Mouse (Mus musculus) frontal cortex, postnatal 14 days (tissue): ENCODE results near the gene Atxn1.

Experiments
- DNase-seq, 2 experiments: peaks; one replicate each; pipeline ENCODE4 v3.0.0; 2022; ENCODE audit warnings: low spot score in 2 of 2

The Atxn1 gene

DNA sequence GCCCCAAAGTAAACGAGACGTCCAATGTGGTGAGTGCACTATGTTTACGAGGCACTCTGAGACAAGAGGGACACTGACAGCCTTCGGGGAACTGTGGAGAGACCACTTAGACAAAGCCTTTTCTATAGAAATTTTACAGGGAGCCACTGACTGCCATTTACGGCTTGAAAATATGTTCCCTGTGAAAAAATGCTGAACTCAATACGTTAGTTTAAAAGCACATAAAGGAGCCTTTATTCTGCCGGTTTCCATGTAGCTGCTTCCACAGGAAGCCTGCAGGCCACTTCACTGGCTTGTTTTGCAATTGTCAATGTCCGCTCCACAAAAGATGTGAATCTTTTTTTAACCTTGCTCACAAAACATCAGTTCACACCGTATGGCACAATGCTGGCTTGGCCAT lies 186.6 kb downstream of the Atxn1 start:
- no peak for DNase-seq

- DNase-seq = no peak
These were observed 189.3 kb downstream of the Atxn1 start for GRCm38 (mm10) chr13:45775516-45775915.

DNA sequence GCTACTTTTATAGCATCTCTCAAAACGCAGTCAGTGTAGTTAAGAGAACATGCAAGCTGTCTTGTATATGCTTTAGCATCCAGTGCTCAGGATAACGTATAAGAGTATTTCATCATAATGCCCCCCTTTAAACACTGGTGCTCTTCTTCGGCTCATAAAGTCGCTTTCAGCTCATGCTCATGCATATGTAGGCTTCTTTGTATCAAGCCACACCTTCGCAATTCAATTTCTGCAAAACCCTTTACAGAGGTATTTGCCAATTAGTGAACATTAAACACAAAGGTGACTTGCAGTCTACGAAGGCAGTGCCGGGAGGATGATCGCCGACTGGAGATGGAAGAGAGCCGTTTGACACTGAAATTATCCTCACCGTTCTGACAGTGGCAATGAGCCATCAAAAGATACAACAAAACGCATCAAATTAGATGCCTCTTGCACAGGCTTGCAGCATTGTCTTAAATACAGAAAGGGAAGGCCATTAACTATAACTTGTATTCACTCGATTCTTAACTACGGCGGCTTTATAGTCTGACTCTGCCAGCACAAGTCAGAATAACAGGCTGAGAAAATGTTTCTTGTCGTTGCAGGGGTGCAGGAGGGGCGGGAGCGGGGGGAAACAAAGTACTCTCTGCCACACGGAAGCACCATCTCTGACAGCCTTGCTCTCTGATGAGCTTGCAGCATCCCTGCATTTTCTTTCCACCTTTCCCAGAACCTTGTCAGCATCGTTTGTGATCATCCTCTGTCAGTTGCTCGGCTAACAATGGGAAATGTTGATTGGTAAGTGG lies 191.2 kb downstream of the Atxn1 start:
- DNase-seq = no peak

DNA sequence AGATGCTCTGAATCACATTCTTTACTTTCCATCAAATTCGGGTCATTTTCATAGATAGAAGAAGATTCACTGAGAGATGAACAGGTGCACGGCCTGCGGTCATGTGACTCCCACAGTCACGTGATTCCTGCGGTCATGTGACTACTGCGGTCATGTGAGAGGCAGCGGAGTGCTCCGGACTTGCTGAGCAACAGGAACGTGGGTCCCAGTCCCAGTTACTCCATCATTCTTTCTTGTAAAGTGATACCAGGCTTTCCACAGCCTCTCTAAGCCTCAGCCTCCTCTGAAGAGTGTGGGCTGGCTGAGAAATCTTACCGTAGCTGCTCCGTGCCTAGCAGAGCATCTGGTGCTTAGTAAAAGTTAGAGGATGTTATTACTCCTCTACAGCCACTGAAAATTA lies 195.1 kb downstream of the Atxn1 start:
- no peak for DNase-seq

- no peak for DNase-seq
These were observed 196.6 kb downstream of the Atxn1 start for GRCm38 (mm10) chr13:45768250-45768649.

GRCm38 (mm10) chr13:45764354-45764753 lies 200.5 kb downstream of the Atxn1 start:
- DNase-seq = no peak

- DNase-seq = no peak
These were observed 202.5 kb downstream of the Atxn1 start for GRCm38 (mm10) chr13:45762278-45762677.

DNA sequence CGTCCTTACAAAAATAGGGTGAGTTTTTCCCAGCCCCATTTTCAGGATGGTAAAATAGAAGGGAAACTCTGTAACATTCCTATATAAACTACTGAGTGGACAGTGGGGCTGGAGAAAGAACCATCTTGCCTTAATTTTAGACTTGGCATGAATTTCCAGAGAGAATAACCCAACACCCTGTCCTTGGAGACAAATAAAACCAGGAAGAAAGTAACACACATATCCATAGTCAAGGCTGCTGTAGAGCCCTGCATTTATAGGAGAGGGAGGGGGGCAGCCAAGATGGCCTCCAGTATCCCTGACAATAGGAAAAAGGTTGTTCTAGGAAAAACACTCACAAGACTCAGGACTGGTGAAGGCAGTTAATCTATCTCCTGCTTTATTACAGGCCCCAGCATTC lies 210.3 kb downstream of the Atxn1 start:
- no peak for DNase-seq

GRCm38 (mm10) chr13:45752498-45752897 lies 212.3 kb downstream of the Atxn1 start:
- DNase-seq = no peak

DNA sequence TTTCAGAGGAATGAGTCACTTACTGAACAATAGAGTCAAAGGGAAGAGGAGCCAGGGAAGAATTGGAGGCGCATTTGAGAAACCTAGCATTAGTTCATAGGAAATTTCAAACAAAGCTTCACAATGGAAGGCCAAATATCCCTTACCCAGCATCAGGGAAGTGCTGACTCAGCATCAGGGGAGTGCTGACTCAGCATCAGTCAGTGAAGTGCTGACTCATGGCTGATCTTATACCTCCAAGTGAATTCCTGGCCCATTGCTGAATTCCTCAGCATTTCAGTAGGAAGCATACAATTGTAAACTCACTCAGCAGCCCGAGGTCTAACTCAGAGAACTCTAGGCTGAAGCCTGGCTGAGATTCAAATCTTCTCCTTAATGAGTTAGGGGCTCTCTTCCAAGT lies 213.6 kb downstream of the Atxn1 start:
- DNase-seq = no peak

- DNase-seq = no peak
These were observed 214.2 kb downstream of the Atxn1 start for GRCm38 (mm10) chr13:45750627-45751026.

DNA sequence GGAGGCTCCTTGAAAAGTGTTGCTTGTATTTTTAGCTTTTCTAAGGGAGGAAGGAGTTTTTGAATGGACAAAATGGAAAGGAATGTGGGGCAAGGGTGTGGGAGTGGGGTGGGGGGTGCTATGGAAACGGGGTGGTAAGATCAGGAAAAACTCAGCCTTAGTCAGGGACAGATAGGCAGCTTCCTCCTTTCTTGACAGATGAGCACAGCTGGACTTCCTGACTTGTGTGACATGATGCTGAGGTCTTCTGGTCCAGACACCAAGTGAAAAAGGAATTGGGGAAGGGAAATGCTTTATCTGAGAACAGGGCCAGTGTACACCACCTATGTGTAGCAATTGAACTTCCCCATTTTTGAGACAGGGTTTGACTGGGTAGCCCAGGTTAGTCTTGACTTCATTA lies 214.9 kb downstream of the Atxn1 start:
- no peak for DNase-seq

GRCm38 (mm10) chr13:45749222-45749621 lies 215.6 kb downstream of the Atxn1 start:
- no peak for DNase-seq

GRCm38 (mm10) chr13:45748691-45749090 lies 216.1 kb downstream of the Atxn1 start:
- no peak for DNase-seq

DNA sequence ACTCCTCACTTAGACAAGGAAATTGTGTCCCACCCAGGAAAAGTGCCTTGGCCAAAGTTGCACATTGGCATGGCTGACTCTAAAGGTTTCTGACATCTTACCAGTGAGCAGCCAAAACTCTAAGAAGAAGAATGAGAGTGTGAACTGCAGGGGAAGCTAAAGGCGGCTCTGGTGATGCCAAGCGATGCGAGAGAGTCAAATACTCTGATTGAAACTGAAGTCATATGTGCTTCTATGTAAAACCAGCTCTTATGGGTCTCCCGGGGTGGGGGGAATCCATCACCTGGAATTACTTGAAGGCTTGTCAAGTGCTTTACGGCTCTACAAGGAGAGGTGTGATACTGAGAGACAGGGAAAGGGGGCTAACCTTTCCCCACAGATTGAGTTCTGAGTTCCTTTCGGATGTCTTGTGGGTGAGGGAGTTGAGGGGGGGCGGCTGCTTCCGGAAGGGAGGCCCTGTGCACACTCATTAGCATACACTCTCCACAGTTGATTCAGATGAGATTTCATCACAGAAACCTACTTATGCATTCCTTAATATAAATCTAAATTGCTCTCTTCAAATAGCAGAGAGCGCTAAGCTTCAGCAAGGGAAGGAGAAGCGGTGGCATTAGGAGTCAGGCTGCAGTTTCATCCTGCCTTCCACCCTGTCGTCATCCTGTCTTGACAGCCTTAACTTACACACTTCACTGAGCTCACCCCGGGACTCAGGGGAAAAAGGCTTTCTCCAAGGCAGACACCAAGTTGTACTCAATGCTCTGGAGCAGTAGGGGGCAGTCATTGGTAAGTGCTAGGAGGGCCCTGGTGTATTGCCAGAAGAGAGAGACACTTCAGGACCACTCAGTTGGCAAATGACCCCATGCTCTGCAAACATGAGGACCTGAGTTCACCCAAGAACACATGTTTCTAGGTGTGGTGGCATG lies 218.7 kb downstream of the Atxn1 start:
- no peak for DNase-seq

- DNase-seq = no peak
These were observed 219.9 kb downstream of the Atxn1 start for GRCm38 (mm10) chr13:45744803-45745432.

GRCm38 (mm10) chr13:45743848-45744247 lies 221.0 kb downstream of the Atxn1 start:
- no peak for DNase-seq

DNA sequence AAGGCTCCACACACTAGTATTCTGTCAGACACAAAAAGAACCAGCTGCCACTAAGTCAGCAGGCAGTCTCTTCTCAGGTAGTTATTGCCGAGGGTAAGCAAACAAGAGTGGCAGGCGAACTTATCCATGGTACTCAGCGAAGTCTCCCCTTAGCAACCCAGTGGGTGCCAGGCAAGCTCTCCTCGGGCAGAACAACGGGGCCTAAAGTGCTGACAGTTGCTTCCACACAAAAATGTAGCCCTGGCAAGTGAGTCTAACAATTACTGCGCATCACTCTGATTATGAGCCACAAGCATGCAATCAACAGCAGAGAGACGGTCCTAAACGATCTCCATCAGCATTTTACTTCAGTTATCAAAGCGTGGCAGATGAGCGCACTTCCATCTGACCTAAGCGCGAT lies 224.4 kb downstream of the Atxn1 start:
- DNase-seq = no peak

DNA sequence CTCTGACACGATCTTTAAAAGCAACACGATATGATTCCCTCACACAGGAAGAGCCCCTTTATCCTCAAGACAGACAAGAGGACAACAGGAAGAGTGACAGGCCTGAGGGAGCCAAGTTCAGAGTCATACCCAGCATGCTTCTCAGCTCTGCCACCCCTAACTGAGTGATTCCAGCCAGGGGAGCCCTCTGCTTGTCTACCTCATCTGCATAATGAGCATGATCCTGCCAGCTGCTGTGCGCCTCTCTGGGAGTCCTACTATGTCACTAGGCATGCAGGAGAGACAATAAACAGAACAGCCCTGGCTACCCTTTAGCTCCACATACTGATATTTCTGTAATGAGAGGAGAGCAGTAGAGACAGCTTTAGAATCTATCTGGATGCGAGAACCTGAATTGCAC lies 228.6 kb downstream of the Atxn1 start:
- no peak for DNase-seq

DNA sequence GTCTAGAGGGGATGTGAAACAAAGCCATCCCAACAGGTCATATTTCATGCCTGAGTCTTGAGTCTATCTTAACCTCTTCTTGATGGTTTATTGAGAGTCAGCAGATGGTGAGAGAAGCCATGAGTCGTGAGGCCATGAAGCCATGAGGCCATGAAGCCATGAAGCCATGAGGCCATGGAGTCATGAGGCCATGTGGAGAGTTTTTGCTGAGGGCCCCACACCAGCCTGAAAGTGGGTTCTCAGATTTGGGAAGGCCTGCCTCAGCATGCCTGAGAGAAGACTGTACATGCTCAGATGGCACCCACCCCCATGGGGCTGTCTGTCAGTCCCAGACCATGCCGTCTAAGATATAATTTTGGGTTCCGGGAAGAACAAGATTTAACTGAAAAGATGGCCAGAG lies 229.0 kb downstream of the Atxn1 start:
- no peak for DNase-seq

- no peak for DNase-seq
These were observed 230.3 kb downstream of the Atxn1 start for GRCm38 (mm10) chr13:45734531-45734930.

GRCm38 (mm10) chr13:45732590-45732989 lies 232.2 kb downstream of the Atxn1 start:
- no peak for DNase-seq
